ENCODE assay signal across 8 mouse cellular contexts in the genomic region with DNA sequence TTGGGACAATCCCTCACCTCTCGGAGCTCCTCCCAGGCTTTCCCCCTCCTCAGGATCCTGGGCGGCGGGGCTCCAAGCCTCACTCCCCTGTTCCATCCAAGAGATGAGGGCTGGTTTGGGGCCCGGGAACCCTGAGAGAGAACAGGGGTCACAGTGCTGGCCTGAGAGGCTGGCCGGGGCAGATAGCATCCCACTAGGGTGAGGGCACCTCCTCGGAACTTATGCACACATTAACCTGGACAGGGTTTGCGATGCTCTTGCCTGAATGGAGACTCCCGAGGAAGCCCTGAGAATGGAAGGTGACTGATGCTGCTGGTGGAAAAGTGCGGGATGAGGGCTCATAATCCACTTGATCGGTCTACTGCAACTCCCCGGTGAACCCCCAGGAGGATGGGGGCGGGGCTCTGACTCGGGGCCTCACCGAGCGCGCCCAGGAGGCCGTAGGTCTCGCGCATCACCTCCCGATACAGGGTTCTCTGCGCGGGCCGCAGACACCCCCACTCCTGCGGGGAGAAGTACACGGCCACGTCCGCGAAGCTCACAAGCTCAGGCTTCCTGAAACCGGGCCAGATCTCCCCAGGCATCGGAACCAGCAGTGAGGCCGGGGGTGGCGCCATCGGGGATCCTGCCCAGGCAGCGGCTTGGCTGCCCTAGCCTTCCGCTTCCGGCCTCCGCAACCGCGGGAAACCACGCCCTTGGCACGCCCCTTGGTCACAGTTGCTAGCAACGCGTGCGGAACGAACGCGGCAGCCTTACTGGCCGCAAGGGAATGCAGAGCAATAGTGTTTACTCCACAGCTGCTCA. TPM values are rescaled to one million over a fixed set of nuclear protein-coding genes. Genes with fewer than 3 reads are reported as not detected.
DNase-seq lines count a peak whose midpoint lies in the region; ATAC-seq and TF ChIP-seq lines count a peak whose summit lies in the region.

A gene (minus strand): TSS at position 681 of the 804 bp plus-strand sequence.

- DNase-seq in 3134 (ENCODE audit: extremely low read depth, insufficient read length, low spot score) = peak; percentile 92
- DNase-seq in adrenal gland, postnatal 36 days = peak; percentile 98 to 99
- peak; percentile 97 to 98 for DNase-seq in heart, adult 18-20 months
- DNase-seq in kidney, adult 2 months = peak; percentile 97
- peak; percentile 83 to 97 for DNase-seq in spleen, adult 2 months (ENCODE audit: low read depth in 1 of 2, low spot score in 2 of 2)

- H3K9me3 ChIP-seq in embryonic facial prominence, embryonic 13.5 days = no peaks in the 10 kb centered on the region
- no peaks in the 10 kb centered on the region for H3K9me3 ChIP-seq in limb, embryonic 12.5 days
- H3K9me3 ChIP-seq in midbrain, embryonic 15.5 days = no peaks in the 10 kb centered on the region

- peak; percentile 90 for ATAC-seq in embryonic facial prominence, embryonic 13.5 days (ENCODE audit: insufficient number of reproducible peaks, insufficient read depth, low FRiP score, low TSS enrichment, low read depth)
- ATAC-seq in limb, embryonic 12.5 days (ENCODE audit: insufficient number of reproducible peaks, insufficient read depth, low FRiP score, low TSS enrichment, low read depth) = peak; percentile 88
- peak; percentile 95 for ATAC-seq in midbrain, embryonic 15.5 days (replicated peaks)

- H3K27ac ChIP-seq in embryonic facial prominence, embryonic 13.5 days = peak within 1 kb of the TSS; percentile 81
- H3K27ac ChIP-seq in kidney, adult 2 months (ENCODE audit: insufficient read depth, low read depth, low read length) = peak within 1 kb of the TSS; percentile 44
- H3K27ac ChIP-seq in limb, embryonic 12.5 days = peak within 1 kb of the TSS; percentile 77
- H3K27ac ChIP-seq in midbrain, embryonic 15.5 days = peak within 1 kb of the TSS; percentile 83
- H3K27ac ChIP-seq in spleen, adult 2 months (ENCODE audit: insufficient read depth, low read length) = peak within 1 kb of the TSS; percentile 89

- TF ChIP-seq POLR2A in kidney, adult 2 months (IDR thresholded peaks at IDR 0.05; ENCODE audit: low read depth, low read length) = peak; percentile 56
- TF ChIP-seq POLR2A in spleen, adult 2 months (IDR thresholded peaks at IDR 0.05; ENCODE audit: low read depth, low read length) = peak; percentile 88

- peak within 1 kb of the TSS; percentile 83 for H3K4me3 ChIP-seq in embryonic facial prominence, embryonic 13.5 days
- H3K4me3 ChIP-seq in kidney, adult 2 months (ENCODE audit: insufficient read depth, low read depth, low read length) = peak within 1 kb of the TSS; percentile 75
- peak within 1 kb of the TSS; percentile 88 for H3K4me3 ChIP-seq in limb, embryonic 12.5 days (replicated peaks)
- peak within 1 kb of the TSS; percentile 77 for H3K4me3 ChIP-seq in midbrain, embryonic 15.5 days
- peak within 1 kb of the TSS; percentile 86 for H3K4me3 ChIP-seq in spleen, adult 2 months (ENCODE audit: extremely low read depth, insufficient read depth, insufficient read length)

- H3K4me1 ChIP-seq in embryonic facial prominence, embryonic 13.5 days = peaks cover 15% of the 10 kb centered on the region
- peaks cover 4% of the 10 kb centered on the region; the same call in 1 of the 2 replicates for H3K4me1 ChIP-seq in kidney, adult 2 months (ENCODE audit: control insufficient read depth, insufficient read depth, low read length)
- peaks cover 14% of the 10 kb centered on the region for H3K4me1 ChIP-seq in limb, embryonic 12.5 days (replicated peaks)
- H3K4me1 ChIP-seq in midbrain, embryonic 15.5 days = peaks cover 15% of the 10 kb centered on the region
- 0 out of 2 replicates have a peak, but pooled peaks cover 3% of the 10 kb centered on the region for H3K4me1 ChIP-seq in spleen, adult 2 months (ENCODE audit: control insufficient read depth, insufficient read depth, insufficient read length)

- WGBS in embryonic facial prominence, embryonic 13.5 days = 1% methylated on average over 48 of the region's 48 CpGs
- whole genome bisulfite sequencing in kidney, adult 2 months = under 1% methylated on average over 48 of the region's 48 CpGs
- WGBS in limb, embryonic 12.5 days = 2% methylated on average over 48 of the region's 48 CpGs
- WGBS in midbrain, embryonic 15.5 days = under 1% methylated on average over 48 of the region's 48 CpGs
- 3% methylated on average over 48 of the region's 48 CpGs for WGBS in spleen, adult 2 months

- peaks cover 16% of the 10 kb centered on the region for H3K27me3 ChIP-seq in embryonic facial prominence, embryonic 13.5 days
- no peaks in the 10 kb centered on the region for H3K27me3 ChIP-seq in kidney, adult 2 months (replicated peaks; ENCODE audit: control insufficient read depth, insufficient read depth, low read length)
- H3K27me3 ChIP-seq in limb, embryonic 12.5 days = peaks cover 22% of the 10 kb centered on the region
- H3K27me3 ChIP-seq in midbrain, embryonic 15.5 days (replicated peaks) = peaks cover 9% of the 10 kb centered on the region
- no peaks in the 10 kb centered on the region for H3K27me3 ChIP-seq in spleen, adult 2 months (ENCODE audit: control insufficient read depth, insufficient read depth, low read length)

- peak within 1 kb of the TSS; percentile 91 for H3K9ac ChIP-seq in embryonic facial prominence, embryonic 13.5 days
- H3K9ac ChIP-seq in limb, embryonic 12.5 days (replicated peaks) = peak within 1 kb of the TSS; percentile 83
- H3K9ac ChIP-seq in midbrain, embryonic 15.5 days = peak within 1 kb of the TSS; percentile 86

- 0 out of 2 replicates have a peak, but pooled peaks have one; percentile 17 for TF ChIP-seq CTCF in kidney, adult 2 months (conservative IDR thresholded peaks at IDR 0.05; ENCODE audit: insufficient read depth, insufficient read length, low read depth, low read length)
- TF ChIP-seq CTCF in spleen, adult 2 months (IDR thresholded peaks at IDR 0.05; ENCODE audit: extremely low read depth, insufficient read depth, insufficient read length, insufficient replicate concordance) = no peak

- H3K4me2 ChIP-seq in embryonic facial prominence, embryonic 13.5 days = peak within 1 kb of the TSS; percentile 97
- H3K4me2 ChIP-seq in limb, embryonic 12.5 days = peak within 1 kb of the TSS; percentile 95
- peak within 1 kb of the TSS; percentile 96 for H3K4me2 ChIP-seq in midbrain, embryonic 15.5 days

- H3K36me3 ChIP-seq in embryonic facial prominence, embryonic 13.5 days = peaks cover 22% of the 10 kb centered on the region
- peaks cover 1% of the 10 kb centered on the region; the same call in 1 of the 2 replicates for H3K36me3 ChIP-seq in kidney, adult 2 months (ENCODE audit: control insufficient read depth, insufficient read depth, low read length)
- H3K36me3 ChIP-seq in limb, embryonic 12.5 days = peaks cover 23% of the 10 kb centered on the region
- no peaks in the 10 kb centered on the region for H3K36me3 ChIP-seq in midbrain, embryonic 15.5 days (replicated peaks)
- H3K36me3 ChIP-seq in spleen, adult 2 months (ENCODE audit: control insufficient read depth, insufficient read depth, low read length) = peaks cover 7% of the 10 kb centered on the region

RNA-seq across cellular contexts. Expression of the gene that starts here (rescaled TPM):
- total RNA-seq in adrenal gland, postnatal 36 days (2021) = 10 to 100 TPM; 12.7 to 12.8 TPM
- polyA plus RNA-seq in embryonic facial prominence, embryonic 13.5 days (2015; fragmentation: Nextera tagmentation; extraction: Ambion mirVana) = 25.6 and 29.3 TPM in 2 replicates
- 1 to 10 TPM; 1.7 to 2.4 TPM for total RNA-seq in heart, adult 18-20 months (2021)
- polyA plus RNA-seq in kidney, adult 2 months (2012; rRNA removed) = 19.1 TPM in 2 replicates
- 29.4 and 31.3 TPM in 2 replicates for polyA plus RNA-seq in limb, embryonic 12.5 days (2016; fragmentation: Nextera tagmentation; extraction: Ambion mirVana)
- polyA plus RNA-seq in midbrain, embryonic 15.5 days (2015; fragmentation: Nextera tagmentation; extraction: Ambion mirVana) = 32.0 and 34.2 TPM in 2 replicates
- polyA plus RNA-seq in spleen, adult 2 months (2012; rRNA removed) = 24.9 and 35.9 TPM in 2 replicates

Comparison
In these comparisons a context has a peak if more than half of its experiments do, and no peak if none do; other contexts are left out.
1. Peak in every context shown above with its lines: DNase-seq, ATAC-seq, H3K4me3 ChIP-seq and H3K27ac ChIP-seq.